Mouse (Mus musculus): Measurements from ENCODE around the gene Sod1.

- TF ChIP-seq CTCF (IDR thresholded peaks at IDR 0.05; ENCODE audit: control insufficient read depth, insufficient read depth, insufficient read length) (no peak), USF1 (IDR thresholded peaks at IDR 0.05; ENCODE audit: low read depth) (no peak), MYOG (IDR thresholded peaks at IDR 0.05; ENCODE audit: control insufficient read depth, extremely low read depth, insufficient read length) (no peak), FOSL1 (IDR thresholded peaks at IDR 0.05; ENCODE audit: insufficient read depth, low read length, poor library complexity, severe bottlenecking) (no peak)
Measured at GRCm38 (mm10) chr16:90171416-90171815, 49.1 kb upstream of the Sod1 start.

Measured in C2C12 (cell line).